Mouse (Mus musculus) hindbrain, embryonic 15.5 days (tissue): ENCODE data around the gene Ube2e2. TPM values are rescaled to one million over a fixed set of nuclear protein-coding genes. Genes with fewer than 3 reads are reported as not detected.

Experiments used
- ATAC-seq: fragments of 200-750 bp; cut with Nextera tagmentation; 2 replicates; pipeline ENCODE4 v1.8.0; 2017; ENCODE audit warnings: low read depth, moderate number of reproducible peaks, moderate TSS enrichment; ENCODE audit not compliant: low FRiP score
- H3K27ac ChIP-seq: fragments of 300-500 bp; sonication (generic); replicated peaks from 2 replicates; pipeline ENCODE4 v1.5.1; 2015; ENCODE audit warnings: mild to moderate bottlenecking, inconsistent platforms
- H3K27me3 ChIP-seq: fragments of 300-500 bp; sonication (generic); 2 replicates; pipeline ENCODE4 v1.6.1; 2015; ENCODE audit warnings: control low read depth, inconsistent platforms
- H3K36me3 ChIP-seq: fragments of 300-500 bp; sonication (generic); 2 replicates; pipeline ENCODE4 v1.6.1; 2015; ENCODE audit warnings: control low read depth, inconsistent platforms
- H3K4me1 ChIP-seq: fragments of 300-500 bp; sonication (generic); replicated peaks from 2 replicates; pipeline ENCODE4 v1.6.1; 2015; ENCODE audit warnings: control low read depth, inconsistent platforms
- H3K4me2 ChIP-seq: fragments of 300-500 bp; sonication (generic); 2 replicates; pipeline ENCODE4 v1.6.1; 2015; ENCODE audit warnings: moderate library complexity, mild to moderate bottlenecking, inconsistent platforms
- H3K4me3 ChIP-seq: fragments of 300-500 bp; sonication (generic); 2 replicates; pipeline ENCODE4 v1.5.1; 2015; ENCODE audit warnings: mild to moderate bottlenecking, inconsistent platforms
- H3K9ac ChIP-seq: fragments of 300-500 bp; sonication (generic); 2 replicates; pipeline ENCODE4 v1.6.1; 2015; ENCODE audit warnings: inconsistent platforms
- H3K9me3 ChIP-seq: fragments of 300-500 bp; sonication (generic); 2 replicates; pipeline ENCODE4 v1.6.1; 2016; ENCODE audit warnings: control low read depth, inconsistent platforms
- WGBS: fragments of 180-500 bp; shearing (Covaris S2); methylation state at CpG from one replicate; pipeline ENCODE4 v1.1.7; 2015; 5-methylcytosine and 5-hydroxymethylcytosine counted together
- polyA plus RNA-seq: library from polyadenylated mRNA; unstranded; fragments of >200 nt; fragmentation: Nextera tagmentation; extraction: Ambion mirVana; gene quantifications from 2 replicates; pipeline ENCODE4 v1.2.1, GENCODE M21; 2015

The Ube2e2 gene
- polyA plus RNA-seq, 1 experiment from 2014 or later = 159 TPM

DNA sequence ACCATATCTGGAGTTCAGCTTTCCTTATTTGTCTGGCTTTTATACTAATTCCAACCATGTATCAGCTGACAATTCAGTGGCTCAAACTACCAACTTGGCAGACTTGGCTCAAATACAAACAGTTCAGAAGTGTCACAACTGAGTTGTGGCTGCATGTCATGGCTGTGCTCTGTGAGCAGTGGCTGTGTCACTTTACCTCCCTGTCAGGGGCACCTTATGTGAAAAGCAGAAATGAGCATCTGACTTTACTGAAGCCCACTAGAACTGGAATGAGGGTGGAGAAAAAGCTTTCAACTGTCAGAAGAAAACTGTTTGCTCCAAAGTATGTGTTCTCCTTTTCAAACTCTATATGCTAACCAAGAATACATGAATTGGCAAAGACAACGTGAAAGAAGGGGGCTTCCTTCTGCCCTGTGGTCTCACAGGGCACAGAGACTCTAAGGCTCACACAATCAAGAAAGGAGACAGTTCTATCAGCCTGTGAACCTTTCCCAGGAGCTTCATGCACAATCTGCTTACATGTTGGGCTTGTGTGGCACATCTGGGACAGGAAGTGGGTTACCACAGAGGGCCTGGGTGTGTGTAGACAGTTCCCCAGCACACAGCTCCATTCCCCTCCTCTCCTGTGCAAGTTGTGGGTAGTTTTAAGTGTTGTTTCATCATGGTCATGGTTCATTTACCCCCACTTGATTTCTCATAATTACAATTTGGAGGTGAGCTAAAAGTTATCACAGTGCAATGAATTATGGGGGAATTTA lies 228.6 kb downstream of the Ube2e2 start:
- H3K4me2 ChIP-seq = no peak overlapping the region
- no peak for ATAC-seq
- H3K36me3 ChIP-seq = no peaks in the 10 kb centered on the region
- 0 out of 2 replicates have a peak, but pooled peaks cover 4% of the 10 kb centered on the region for H3K9me3 ChIP-seq
- no peaks in the 10 kb centered on the region for H3K27me3 ChIP-seq
- H3K4me1 ChIP-seq = no peaks in the 10 kb centered on the region
- no peak overlapping the region for H3K9ac ChIP-seq
- no peak overlapping the region for H3K4me3 ChIP-seq
- no peak overlapping the region for H3K27ac ChIP-seq
- WGBS = 82% methylated on average over 1 of the region's 1 CpGs

DNA sequence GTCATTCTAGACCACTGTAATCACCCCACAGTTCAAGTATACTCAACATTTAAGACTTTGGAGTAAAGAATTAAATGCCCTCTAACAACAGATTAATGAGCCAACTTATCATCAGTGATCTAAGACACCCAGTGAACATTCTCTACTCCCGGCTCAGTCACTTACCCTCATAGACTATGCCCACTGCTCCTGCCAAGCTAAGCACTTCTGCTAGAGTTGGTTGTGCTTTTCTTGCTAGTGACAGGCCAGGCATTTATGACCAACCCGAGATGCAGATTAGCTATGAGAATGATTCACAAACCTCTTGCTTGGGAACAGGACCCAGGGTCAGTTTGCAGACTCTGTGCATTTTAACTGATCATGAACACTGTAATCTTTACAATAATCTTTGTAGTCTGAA lies 230.4 kb downstream of the Ube2e2 start:
- H3K36me3 ChIP-seq = no peaks in the 10 kb centered on the region
- 96% methylated on average over 2 of the region's 2 CpGs for whole genome bisulfite sequencing
- no peaks in the 10 kb centered on the region for H3K4me1 ChIP-seq
- no peak overlapping the region for H3K4me3 ChIP-seq
- no peak for ATAC-seq
- H3K27ac ChIP-seq = no peak overlapping the region
- H3K9ac ChIP-seq = no peak overlapping the region
- H3K9me3 ChIP-seq = 0 out of 2 replicates have a peak, but pooled peaks cover 4% of the 10 kb centered on the region
- H3K4me2 ChIP-seq = no peak overlapping the region
- no peaks in the 10 kb centered on the region for H3K27me3 ChIP-seq

DNA sequence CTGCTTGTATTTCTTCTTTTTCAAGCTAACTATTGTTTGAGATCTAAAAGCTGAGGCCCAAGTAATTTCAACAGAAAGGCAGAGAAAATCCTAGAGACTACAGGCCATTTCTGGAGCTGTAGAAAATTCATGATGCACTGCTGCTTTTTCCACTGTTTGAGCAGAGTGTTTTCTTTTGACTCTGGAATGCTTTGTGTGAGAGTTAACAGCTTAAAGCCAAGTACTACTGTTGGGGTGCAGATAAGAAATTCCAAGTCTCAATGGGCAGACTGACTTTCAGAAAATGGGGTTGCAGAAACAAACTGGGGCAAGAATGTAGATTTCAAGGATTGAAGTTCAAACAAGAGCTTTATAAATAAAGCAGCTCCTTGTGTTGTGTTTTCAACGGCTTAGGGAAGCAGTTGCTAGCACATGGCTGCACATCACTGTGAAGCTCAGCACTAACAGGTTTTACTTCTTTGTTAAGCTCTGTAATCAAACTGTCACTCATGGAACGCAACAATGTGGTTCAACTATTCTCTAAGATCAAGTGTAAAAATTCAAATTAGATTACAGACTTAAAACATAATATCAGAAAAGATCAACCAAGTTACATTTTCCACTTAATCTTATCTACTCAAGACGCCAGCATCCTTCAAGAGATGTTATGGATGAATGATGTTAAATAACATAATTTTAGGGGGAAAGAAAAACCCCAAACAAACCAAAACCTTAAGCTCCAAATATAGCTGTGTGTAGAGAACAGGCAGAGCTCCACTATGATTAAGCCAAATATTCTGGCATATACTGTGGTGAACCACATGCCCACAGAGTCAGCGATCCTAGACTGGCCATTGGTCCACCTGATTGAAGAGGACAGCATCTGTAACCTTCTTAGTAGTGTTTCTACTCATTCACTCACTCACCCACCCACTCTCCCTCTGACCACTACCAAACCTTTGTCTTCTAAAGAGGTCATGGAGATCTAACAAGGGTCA lies 236.0 kb downstream of the Ube2e2 start:
- Histone ChIP-seq H3K4me1 (no peaks in the 10 kb centered on the region), H3K9me3 (0 out of 2 replicates have a peak, but pooled peaks cover 4% of the 10 kb centered on the region), H3K36me3 (no peaks in the 10 kb centered on the region), H3K4me3 (no peak overlapping the region), H3K9ac (no peak overlapping the region), H3K27me3 (no peaks in the 10 kb centered on the region), H3K4me2 (no peak overlapping the region), H3K27ac (no peak overlapping the region)
- ATAC-seq = no peak
- WGBS = 85% methylated on average over 4 of the region's 4 CpGs

DNA sequence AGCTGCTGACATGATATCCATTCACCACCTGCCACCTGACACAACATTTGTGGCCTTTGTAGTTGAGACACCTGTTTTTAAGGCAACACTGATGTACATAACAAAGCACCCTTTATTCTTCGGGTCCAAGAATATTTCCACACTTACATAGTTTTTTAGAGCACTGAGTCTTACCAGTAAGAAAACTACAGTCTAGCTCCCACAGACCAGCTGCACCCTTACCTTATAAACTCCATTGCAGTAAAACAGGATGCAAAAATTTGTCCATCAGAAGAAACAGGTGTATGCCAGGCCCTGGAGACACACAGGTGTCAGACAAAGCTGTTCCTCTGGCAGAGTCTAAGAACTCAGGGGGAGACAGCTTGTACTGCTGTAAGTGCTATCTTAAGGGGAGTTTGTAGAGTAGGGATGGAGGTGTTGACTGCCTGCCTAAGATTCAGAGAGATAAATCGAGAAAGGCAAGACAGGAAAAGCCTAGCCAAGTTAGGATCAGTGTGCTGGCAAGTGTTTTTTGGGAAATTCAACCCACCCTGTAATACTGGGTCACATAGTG lies 244.9 kb downstream of the Ube2e2 start:
- H3K4me3 ChIP-seq = no peak overlapping the region
- no peaks in the 10 kb centered on the region for H3K36me3 ChIP-seq
- no peak overlapping the region for H3K4me2 ChIP-seq
- H3K9ac ChIP-seq = no peak overlapping the region
- 81% methylated on average over 2 of the region's 2 CpGs for WGBS
- no peaks in the 10 kb centered on the region for H3K4me1 ChIP-seq
- no peak for ATAC-seq
- no peaks in the 10 kb centered on the region for H3K27me3 ChIP-seq
- no peak overlapping the region for H3K27ac ChIP-seq
- no peaks in the 10 kb centered on the region for H3K9me3 ChIP-seq

DNA sequence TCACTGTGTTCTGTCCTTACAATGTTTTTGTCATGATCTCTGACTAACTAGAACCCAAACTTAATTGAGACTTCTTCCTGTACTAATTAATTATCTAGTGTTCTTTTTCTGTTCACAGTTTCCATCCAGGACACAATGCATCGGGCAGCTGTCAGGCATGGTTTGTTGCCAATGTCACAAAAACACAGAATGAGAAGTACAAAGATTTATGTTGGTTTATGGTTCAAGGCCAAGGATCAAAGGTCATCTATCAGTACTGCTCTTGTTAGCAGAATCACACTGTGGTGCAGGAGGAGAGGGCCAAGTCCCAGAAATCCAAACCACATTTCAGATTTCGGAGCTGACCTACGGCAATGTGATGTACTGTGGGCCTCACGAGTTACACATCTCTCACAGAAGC lies 252.4 kb downstream of the Ube2e2 start:
- ATAC-seq = no peak
- Histone ChIP-seq H3K36me3 (no peaks in the 10 kb centered on the region), H3K27me3 (no peaks in the 10 kb centered on the region), H3K4me3 (no peak overlapping the region), H3K4me2 (no peak overlapping the region), H3K9ac (no peak overlapping the region), H3K9me3 (no peaks in the 10 kb centered on the region), H3K4me1 (peaks cover 5% of the 10 kb centered on the region; the same call in 1 of the 2 replicates), H3K27ac (no peak overlapping the region)
- 92% methylated on average over 4 of the region's 4 CpGs for WGBS

DNA sequence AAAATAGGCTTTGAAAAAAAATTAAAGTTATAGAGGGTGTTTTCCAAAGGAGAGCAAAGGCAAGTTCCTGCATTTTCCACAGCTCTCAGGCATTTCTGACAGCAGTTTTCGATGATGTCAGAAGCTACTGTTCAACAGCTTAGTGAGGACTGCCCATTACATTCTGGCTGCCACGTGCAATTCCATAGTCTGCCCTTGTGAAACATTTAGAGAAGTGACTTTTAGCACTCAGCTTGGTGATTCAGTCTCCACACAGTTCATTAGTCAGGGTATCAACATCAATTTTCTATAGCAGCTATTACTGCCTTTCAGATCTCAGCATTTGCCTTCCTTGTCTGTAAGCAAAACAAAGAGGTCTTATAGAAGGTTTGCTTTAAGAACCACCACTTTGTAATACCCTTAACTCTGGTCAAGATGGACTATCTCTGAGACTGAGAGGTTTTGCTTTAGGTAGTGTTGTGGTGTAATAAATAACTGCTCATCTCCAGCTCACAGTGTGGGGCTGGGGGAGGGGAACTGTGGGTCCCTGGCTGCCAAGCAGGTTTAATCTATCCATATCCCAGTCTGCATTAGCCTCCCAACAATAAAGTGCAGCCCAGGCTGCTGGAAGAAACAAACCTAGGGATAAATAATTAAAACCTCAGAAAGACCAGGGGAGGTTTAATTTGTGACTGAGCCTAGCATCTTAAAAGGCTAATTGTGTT lies 255.2 kb downstream of the Ube2e2 start:
- no peak overlapping the region for H3K27ac ChIP-seq
- no peaks in the 10 kb centered on the region for H3K9me3 ChIP-seq
- ATAC-seq = peak; percentile 65; the same call in 1 of the 2 replicates
- H3K4me3 ChIP-seq = no peak overlapping the region
- no peak overlapping the region for H3K9ac ChIP-seq
- no peak overlapping the region for H3K4me2 ChIP-seq
- 77% methylated on average over 2 of the region's 2 CpGs for WGBS
- H3K4me1 ChIP-seq = peaks cover 5% of the 10 kb centered on the region; the same call in 1 of the 2 replicates
- H3K36me3 ChIP-seq = no peaks in the 10 kb centered on the region
- H3K27me3 ChIP-seq = no peaks in the 10 kb centered on the region

DNA sequence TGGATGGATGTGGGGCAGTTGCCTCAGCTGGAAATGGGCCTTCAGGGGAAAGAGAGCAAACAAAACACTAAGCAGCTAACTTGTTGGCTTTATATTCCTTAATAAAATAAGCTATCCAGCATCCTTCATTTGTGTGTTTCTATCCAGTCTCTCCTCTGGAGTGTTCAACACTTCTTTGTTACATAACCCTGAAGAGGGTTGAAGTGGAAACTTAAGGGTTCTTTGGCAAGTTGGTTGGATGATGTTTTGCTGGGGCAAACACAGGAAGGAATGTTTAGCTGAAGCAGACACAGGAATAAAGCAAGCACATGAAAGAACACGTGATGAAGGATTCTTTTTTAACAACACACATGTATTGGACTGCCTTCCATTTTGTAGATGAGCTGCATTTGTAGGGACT lies 256.3 kb downstream of the Ube2e2 start:
- Histone ChIP-seq H3K4me2 (no peak overlapping the region), H3K9ac (no peak overlapping the region), H3K9me3 (no peaks in the 10 kb centered on the region), H3K4me3 (no peak overlapping the region), H3K4me1 (peaks cover 5% of the 10 kb centered on the region; the same call in 1 of the 2 replicates), H3K36me3 (no peaks in the 10 kb centered on the region), H3K27ac (no peak overlapping the region), H3K27me3 (no peaks in the 10 kb centered on the region)
- ATAC-seq = no peak
- WGBS = 93% methylated on average over 1 of the region's 1 CpGs

DNA sequence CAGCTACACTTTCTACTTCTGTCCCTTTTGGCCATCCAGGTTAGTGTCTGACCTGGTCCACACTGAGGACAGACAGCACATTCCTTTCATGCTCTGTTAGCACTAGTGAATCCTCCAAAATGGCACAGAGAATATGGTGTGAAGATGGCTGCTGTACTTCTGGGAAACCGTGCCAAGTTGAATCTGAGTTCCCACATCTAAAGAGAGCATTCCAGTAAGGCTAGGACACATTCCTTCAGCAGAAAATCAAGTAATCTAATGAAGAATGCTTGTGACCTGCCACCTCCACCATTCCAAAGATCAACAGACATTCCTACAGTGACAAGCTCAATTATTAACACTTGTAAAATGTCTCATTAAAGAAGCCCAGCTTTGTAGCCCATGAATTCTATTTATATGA lies 265.9 kb downstream of the Ube2e2 start:
- 83% methylated on average over 1 of the region's 1 CpGs for WGBS
- no peaks in the 10 kb centered on the region for H3K36me3 ChIP-seq
- H3K4me3 ChIP-seq = no peak overlapping the region
- H3K4me2 ChIP-seq = no peak overlapping the region
- H3K9ac ChIP-seq = no peak overlapping the region
- no peaks in the 10 kb centered on the region for H3K9me3 ChIP-seq
- no peak overlapping the region for H3K27ac ChIP-seq
- H3K4me1 ChIP-seq = no peaks in the 10 kb centered on the region
- ATAC-seq = no peak
- no peaks in the 10 kb centered on the region for H3K27me3 ChIP-seq

DNA sequence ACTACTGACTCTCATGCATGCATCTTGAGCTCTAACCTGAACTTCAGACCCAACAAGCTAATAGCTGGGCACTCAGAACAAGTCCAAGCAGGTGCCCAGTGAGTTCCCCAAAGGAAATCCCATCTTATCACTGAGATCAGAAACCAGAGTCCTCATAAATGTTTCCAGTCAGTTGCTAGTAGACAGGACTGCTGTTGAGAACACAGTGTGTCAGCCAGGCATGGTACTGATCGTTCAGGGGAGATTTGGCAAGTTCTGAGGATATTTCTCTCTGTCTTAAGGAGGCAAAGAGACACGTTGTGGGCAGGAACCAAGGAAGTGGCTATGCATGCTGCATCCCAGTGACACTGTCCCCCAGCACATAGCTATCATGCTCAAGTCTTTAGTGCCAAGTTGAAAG lies 275.5 kb downstream of the Ube2e2 start:
- Histone ChIP-seq H3K4me3 (no peak overlapping the region), H3K9me3 (no peaks in the 10 kb centered on the region), H3K27ac (no peak overlapping the region), H3K4me1 (no peaks in the 10 kb centered on the region), H3K4me2 (no peak overlapping the region), H3K36me3 (no peaks in the 10 kb centered on the region), H3K27me3 (no peaks in the 10 kb centered on the region), H3K9ac (no peak overlapping the region)
- WGBS = 81% methylated on average over 2 of the region's 2 CpGs
- no peak for ATAC-seq

DNA sequence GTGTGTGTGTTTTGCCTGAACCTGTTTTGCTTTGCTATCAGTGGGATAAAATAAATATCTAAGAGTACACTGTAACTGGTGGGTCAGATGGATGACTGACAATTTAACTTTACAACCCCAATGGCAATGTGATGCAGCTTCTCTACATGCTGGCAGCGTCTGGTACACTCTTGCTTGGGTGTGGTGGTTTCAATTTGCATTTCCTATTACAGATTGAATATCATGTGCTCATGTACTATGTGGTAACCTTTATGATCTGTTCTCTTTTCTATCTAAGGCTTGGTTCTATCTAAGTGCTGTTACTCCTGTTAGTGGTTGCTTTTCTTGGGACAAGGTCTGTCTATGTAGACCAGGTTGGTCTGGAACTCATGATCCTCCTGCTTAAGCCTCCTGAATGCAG lies 292.1 kb downstream of the Ube2e2 start:
- no peaks in the 10 kb centered on the region for H3K9me3 ChIP-seq
- H3K4me1 ChIP-seq = no peaks in the 10 kb centered on the region
- H3K4me3 ChIP-seq = no peak overlapping the region
- H3K27me3 ChIP-seq = no peaks in the 10 kb centered on the region
- H3K9ac ChIP-seq = no peak overlapping the region
- no peak overlapping the region for H3K4me2 ChIP-seq
- no peaks in the 10 kb centered on the region for H3K36me3 ChIP-seq
- H3K27ac ChIP-seq = no peak overlapping the region
- WGBS = 78% methylated on average over 1 of the region's 1 CpGs
- no peak for ATAC-seq

DNA sequence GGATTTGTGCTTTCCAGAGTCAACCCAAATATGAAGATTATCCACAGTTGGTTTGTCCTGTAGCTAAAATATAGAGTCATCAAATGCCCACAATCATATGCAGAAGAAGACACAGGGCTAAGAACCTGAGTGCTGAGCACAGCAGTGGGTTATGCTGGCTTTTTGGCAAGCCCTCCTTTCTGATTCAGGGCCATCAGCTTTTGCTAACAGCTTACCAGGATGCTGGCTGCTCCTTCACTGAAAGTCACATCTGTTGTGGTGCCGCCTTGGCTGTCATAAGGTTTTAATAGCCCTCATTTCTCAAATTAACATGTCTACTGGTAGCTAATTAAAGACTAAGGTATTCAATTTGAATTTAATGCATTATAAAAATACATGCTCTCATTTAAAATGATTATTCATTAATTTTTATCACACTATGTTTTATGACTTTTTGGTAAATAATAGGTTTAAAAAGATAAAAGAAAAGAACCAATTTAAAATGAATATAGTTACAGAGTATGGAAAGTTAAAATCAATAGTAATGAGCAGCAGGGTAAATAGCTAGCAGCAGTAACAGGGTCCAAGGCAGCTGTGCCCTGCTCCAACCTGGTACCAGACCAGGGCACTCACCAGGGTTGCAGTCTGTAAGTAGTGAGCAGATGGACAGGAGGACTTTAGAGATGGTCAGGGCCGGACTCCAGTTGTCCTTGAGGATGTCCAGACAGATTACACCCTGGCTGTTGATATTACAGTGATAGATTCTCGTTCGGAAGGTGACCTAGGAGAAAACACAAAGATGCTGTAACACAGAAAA lies 307.6 kb downstream of the Ube2e2 start:
- 60% methylated on average over 4 of the region's 4 CpGs for WGBS
- Histone ChIP-seq H3K36me3 (no peaks in the 10 kb centered on the region), H3K4me2 (no peak overlapping the region), H3K9ac (no peak overlapping the region), H3K27me3 (no peaks in the 10 kb centered on the region), H3K4me3 (no peak overlapping the region), H3K27ac (0 out of 2 replicates have a peak overlapping the region, but pooled peaks have one; percentile 14), H3K4me1 (peaks cover 3% of the 10 kb centered on the region; the same call in 1 of the 2 replicates), H3K9me3 (no peaks in the 10 kb centered on the region)
- peak; percentile 45; the same call in 1 of the 2 replicates for ATAC-seq
